Mouse (Mus musculus): ENCODE measurements around the gene Map3k14. TPM values are rescaled to one million over a fixed set of nuclear protein-coding genes. Genes with fewer than 3 reads are reported as not detected.

The Map3k14 gene
- total and polyA plus RNA-seq, 2 experiments, result 1.4 to 2.1 TPM

DNA sequence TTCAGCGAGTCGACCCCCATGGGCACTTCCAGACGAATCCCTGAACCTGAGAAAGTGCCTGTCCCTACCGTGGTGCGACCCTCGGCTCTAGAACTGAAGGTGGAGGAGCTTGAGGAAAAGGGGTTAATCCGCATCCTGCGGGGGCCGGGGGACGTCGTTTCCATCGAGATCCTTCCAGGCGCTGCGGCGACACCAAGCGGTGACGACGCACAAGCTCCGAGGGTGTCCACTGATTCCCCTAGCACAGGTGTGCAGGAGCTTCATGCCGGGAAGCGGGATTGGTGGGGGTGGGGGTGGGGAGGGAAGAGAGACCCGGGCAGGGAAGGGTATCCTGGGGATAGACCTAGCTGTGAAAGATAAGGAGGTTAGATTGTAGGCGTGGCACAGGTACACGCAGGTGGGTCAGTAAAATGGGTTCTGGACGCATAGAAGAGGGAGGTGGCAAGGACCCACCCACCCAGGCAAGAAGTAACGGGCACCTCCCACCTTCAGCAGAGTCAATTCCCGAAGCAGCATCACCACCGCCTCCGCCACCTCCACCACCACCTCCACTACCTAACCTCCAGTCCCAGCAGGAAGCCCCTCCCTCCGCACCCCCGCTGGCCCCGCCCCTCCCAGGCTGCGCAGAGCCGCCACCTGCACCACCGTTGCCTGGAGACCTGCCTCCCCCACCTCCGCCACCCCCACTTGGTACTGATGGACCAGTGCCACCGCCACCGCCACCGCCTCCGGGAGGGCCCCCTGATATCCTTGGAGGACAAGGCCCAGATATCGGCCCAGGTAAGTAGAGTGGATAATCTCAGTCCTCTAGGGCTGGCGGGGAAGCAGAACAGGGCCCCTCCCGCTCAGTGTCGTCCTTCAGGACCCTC lies 74.1 kb downstream of the Map3k14 start:
- no peaks in the 10 kb centered on the region for H3K79me2 ChIP-seq (ENCODE audit: control insufficient read depth, insufficient read depth, low read length)
- 15% methylated on average over 41 of the region's 44 CpGs for WGBS
- H3K27ac ChIP-seq (replicated peaks; ENCODE audit: insufficient read depth, low read depth, low read length), result no peak overlapping the region
- no peak overlapping the region for H3K4me3 ChIP-seq (ENCODE audit: insufficient read depth, low read depth, low read length)
- no peaks in the 10 kb centered on the region for H3K36me3 ChIP-seq (ENCODE audit: control insufficient read depth, insufficient read depth, low read length)
- peak; percentile 29; the same call in 1 of the 2 replicates for TF ChIP-seq CTCF (IDR thresholded peaks at IDR 0.05; ENCODE audit: low read depth, low read length)
- TF ChIP-seq POLR2A (IDR thresholded peaks at IDR 0.05; ENCODE audit: extremely low read depth, insufficient read depth, low read length), result no peak
- peaks cover 11% of the 10 kb centered on the region for H3K27me3 ChIP-seq (ENCODE audit: control insufficient read depth, insufficient read depth, low read length)
- H3K4me1 ChIP-seq (ENCODE audit: control insufficient read depth, insufficient read depth, low read length), result no peaks in the 10 kb centered on the region
- no peak for DNase-seq (ENCODE audit: extremely low read depth, low read depth, low spot score)
- H3K9ac ChIP-seq (ENCODE audit: low read depth, low read length), result no peak overlapping the region

DNA sequence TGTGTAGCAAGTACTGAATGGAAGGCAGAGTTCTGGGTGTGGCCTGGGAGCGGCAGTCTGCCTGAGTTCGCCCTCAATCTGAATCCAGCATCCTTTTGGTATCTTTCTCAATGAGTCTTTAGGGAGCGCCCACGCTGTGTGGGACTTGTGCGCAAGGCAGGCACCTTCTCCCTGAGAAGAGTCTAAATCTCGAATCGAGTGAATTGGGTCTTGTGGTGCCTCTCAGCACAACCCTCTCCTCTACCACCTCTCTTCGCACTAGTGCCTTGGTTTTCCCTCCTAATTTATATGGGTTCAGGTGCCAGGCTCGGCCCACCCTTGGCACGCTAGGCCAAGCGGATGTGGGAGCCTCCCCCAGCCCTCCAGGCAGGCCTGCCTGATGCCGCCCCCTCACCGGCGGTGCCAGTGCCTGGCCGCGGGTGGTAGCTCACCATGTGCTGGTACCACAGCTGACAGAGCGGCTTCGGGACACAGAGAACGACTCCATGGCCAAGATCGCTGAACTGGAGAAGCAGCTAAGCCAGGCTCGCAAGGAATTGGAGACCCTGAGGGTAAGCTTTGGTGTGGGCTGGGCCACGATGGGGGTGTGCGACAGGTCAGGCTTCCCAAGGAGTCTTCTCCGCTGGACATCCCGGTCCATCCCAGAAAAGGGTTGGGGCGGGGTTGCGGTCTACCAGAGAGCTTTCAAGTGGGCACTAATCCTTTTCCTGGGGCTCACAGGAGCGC lies 74.9 kb downstream of the Map3k14 start:
- H3K4me3 ChIP-seq (ENCODE audit: insufficient read depth, low read depth, low read length), result no peak overlapping the region
- no peaks in the 10 kb centered on the region for H3K36me3 ChIP-seq (ENCODE audit: control insufficient read depth, insufficient read depth, low read length)
- H3K27me3 ChIP-seq (ENCODE audit: control insufficient read depth, insufficient read depth, low read length), result peaks cover 9% of the 10 kb centered on the region
- 33% methylated on average over 28 of the region's 28 CpGs for WGBS
- no peak for TF ChIP-seq CTCF (IDR thresholded peaks at IDR 0.05; ENCODE audit: low read depth, low read length)
- TF ChIP-seq POLR2A (IDR thresholded peaks at IDR 0.05; ENCODE audit: extremely low read depth, insufficient read depth, low read length), result no peak
- DNase-seq (ENCODE audit: extremely low read depth, low read depth, low spot score), result no peak
- H3K79me2 ChIP-seq (ENCODE audit: control insufficient read depth, insufficient read depth, low read length), result no peaks in the 10 kb centered on the region
- no peak overlapping the region for H3K27ac ChIP-seq (replicated peaks; ENCODE audit: insufficient read depth, low read depth, low read length)
- no peak overlapping the region for H3K9ac ChIP-seq (ENCODE audit: low read depth, low read length)
- H3K4me1 ChIP-seq (ENCODE audit: control insufficient read depth, insufficient read depth, low read length), result no peaks in the 10 kb centered on the region

DNA sequence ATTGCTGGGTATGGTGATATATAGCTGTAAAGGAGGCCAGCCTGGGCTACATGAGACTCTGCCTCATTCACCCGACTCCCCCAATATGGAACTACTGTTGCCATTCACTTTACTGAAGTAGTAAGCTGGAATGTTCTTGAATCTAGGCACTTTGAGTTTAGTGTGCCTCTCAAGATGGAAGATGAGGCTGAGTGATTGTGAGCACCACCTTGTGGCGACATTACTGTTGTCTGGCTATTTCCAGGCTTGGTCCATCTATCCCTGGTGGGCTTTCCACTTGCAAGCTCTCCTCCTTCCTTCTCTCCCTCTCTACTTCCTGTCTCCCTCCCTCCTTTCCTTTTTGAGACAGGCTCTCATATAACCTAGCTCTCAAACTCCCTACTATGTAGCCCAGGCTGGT lies 82.4 kb downstream of the Map3k14 start:
- Histone ChIP-seq H3K27ac (replicated peaks; ENCODE audit: insufficient read depth, low read depth, low read length) (no peak overlapping the region), H3K27me3 (ENCODE audit: control insufficient read depth, insufficient read depth, low read length) (no peaks in the 10 kb centered on the region), H3K4me3 (ENCODE audit: insufficient read depth, low read depth, low read length) (no peak overlapping the region), H3K79me2 (ENCODE audit: control insufficient read depth, insufficient read depth, low read length) (no peaks in the 10 kb centered on the region), H3K9ac (ENCODE audit: low read depth, low read length) (no peak overlapping the region), H3K36me3 (ENCODE audit: control insufficient read depth, insufficient read depth, low read length) (no peaks in the 10 kb centered on the region), H3K4me1 (ENCODE audit: control insufficient read depth, insufficient read depth, low read length) (no peaks in the 10 kb centered on the region)
- DNase-seq (ENCODE audit: extremely low read depth, low read depth, low spot score), result peak; percentile 7
- peak; percentile 26; the same call in 1 of the 2 replicates for TF ChIP-seq CTCF (IDR thresholded peaks at IDR 0.05; ENCODE audit: low read depth, low read length)
- TF ChIP-seq POLR2A (IDR thresholded peaks at IDR 0.05; ENCODE audit: extremely low read depth, insufficient read depth, low read length), result no peak
- 48% methylated on average over 2 of the region's 2 CpGs for WGBS

DNA sequence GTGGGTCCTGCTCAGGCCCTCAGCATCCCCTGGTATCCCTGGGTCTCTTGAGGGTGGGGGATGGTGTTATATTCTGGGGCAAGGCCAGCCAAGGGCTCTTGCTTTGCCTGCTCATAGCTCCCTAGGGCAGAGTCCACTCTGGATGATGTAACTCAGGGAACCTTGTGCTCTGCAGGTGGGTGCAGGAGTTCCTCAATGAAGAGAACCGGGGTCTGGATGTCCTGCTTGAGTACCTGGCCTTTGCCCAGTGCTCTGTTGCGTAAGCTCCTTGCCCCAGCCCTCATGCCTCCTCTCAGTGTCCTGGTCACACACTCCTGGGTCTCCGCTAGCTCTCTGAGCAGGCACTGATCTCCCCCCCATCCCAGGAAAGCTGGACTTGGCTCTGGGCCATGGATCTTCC lies 85.4 kb downstream of the Map3k14 start:
- no peaks in the 10 kb centered on the region for H3K4me1 ChIP-seq (ENCODE audit: control insufficient read depth, insufficient read depth, low read length)
- no peaks in the 10 kb centered on the region for H3K36me3 ChIP-seq (ENCODE audit: control insufficient read depth, insufficient read depth, low read length)
- no peak overlapping the region for H3K9ac ChIP-seq (ENCODE audit: low read depth, low read length)
- H3K79me2 ChIP-seq (ENCODE audit: control insufficient read depth, insufficient read depth, low read length), result no peaks in the 10 kb centered on the region
- no peak overlapping the region for H3K27ac ChIP-seq (replicated peaks; ENCODE audit: insufficient read depth, low read depth, low read length)
- DNase-seq (ENCODE audit: extremely low read depth, low read depth, low spot score), result no peak
- no peaks in the 10 kb centered on the region for H3K27me3 ChIP-seq (ENCODE audit: control insufficient read depth, insufficient read depth, low read length)
- TF ChIP-seq CTCF (IDR thresholded peaks at IDR 0.05; ENCODE audit: low read depth, low read length) (no peak), POLR2A (IDR thresholded peaks at IDR 0.05; ENCODE audit: extremely low read depth, insufficient read depth, low read length) (no peak)
- H3K4me3 ChIP-seq (ENCODE audit: insufficient read depth, low read depth, low read length), result no peak overlapping the region
- 74% methylated on average over 3 of the region's 3 CpGs for WGBS

DNA sequence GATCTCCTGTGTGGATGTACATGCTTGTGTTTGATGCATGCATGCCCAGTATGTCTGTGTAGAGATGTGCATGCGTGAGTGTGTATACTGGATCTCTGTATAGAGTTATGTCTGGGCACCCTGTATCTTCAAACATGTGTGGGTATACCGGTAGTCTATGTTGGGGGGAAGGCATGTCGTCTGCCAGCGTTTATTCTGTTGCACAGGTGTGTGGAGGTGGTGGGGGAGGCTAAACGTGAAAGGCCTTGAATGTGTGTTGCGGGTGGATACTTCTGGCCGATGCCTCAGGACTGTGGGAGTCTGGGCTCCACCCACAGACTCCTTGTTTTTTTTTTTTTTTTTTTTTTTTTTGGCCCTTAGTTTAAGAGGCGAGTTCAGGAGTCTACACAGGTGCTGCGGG lies 85.9 kb downstream of the Map3k14 start:
- H3K4me1 ChIP-seq (ENCODE audit: control insufficient read depth, insufficient read depth, low read length), result no peaks in the 10 kb centered on the region
- WGBS, result 74% methylated on average over 9 of the region's 9 CpGs
- no peak overlapping the region for H3K27ac ChIP-seq (replicated peaks; ENCODE audit: insufficient read depth, low read depth, low read length)
- DNase-seq (ENCODE audit: extremely low read depth, low read depth, low spot score), result no peak
- no peaks in the 10 kb centered on the region for H3K27me3 ChIP-seq (ENCODE audit: control insufficient read depth, insufficient read depth, low read length)
- no peaks in the 10 kb centered on the region for H3K79me2 ChIP-seq (ENCODE audit: control insufficient read depth, insufficient read depth, low read length)
- no peak overlapping the region for H3K9ac ChIP-seq (ENCODE audit: low read depth, low read length)
- no peak overlapping the region for H3K4me3 ChIP-seq (ENCODE audit: insufficient read depth, low read depth, low read length)
- no peak for TF ChIP-seq CTCF (IDR thresholded peaks at IDR 0.05; ENCODE audit: low read depth, low read length)
- TF ChIP-seq POLR2A (IDR thresholded peaks at IDR 0.05; ENCODE audit: extremely low read depth, insufficient read depth, low read length), result no peak
- H3K36me3 ChIP-seq (ENCODE audit: control insufficient read depth, insufficient read depth, low read length), result no peaks in the 10 kb centered on the region

All from liver, adult 2 months (tissue).